31 mouse cellular contexts compared by ENCODE assay signal in genomic region chr7:24931651-24932050, GRCm38 (mm10). TPM values are rescaled to one million over a fixed set of nuclear protein-coding genes. Genes with fewer than 3 reads are reported as not detected.
A peak's percentile ranks its signal among the peaks of the same experiment; 100 is the strongest.
DNase-seq lines count a peak whose midpoint lies in the region; ATAC-seq and TF ChIP-seq lines count a peak whose summit lies in the region.
"Had no signal": no experiment of that assay in that cellular context is flagged by ENCODE, and none has a peak within 500 bp of the region (broad histone marks: within the 10 kb centered on the region; RNA-seq: fewer than 3 reads in every experiment).

No protein-coding gene starts in this region.

- DNase-seq in hindbrain, embryonic 11.5 days (ENCODE audit: low spot score): peak; percentile 31
- no peak for DNase-seq in hindbrain, embryonic 14.5 days (ENCODE audit: low spot score)
- DNase-seq in midbrain, embryonic 11.5 days (ENCODE audit: low spot score, missing footprints): peak; percentile 91
- no peak for DNase-seq in cerebellum, postnatal 10 days
- DNase-seq in spleen, adult 12 weeks (ENCODE audit: low spot score): no peak
- DNase-seq: adrenal gland, postnatal 14 days; B cell, adult 2 months; cerebellum, adult 11-12 months; cerebellum, adult 9-11 months; gastrocnemius, postnatal 25 days; heart, adult 18-20 months; kidney, adult 2 months; kidney, postnatal 4 days; left cerebral cortex, postnatal 4 days; liver; lung, embryonic 14.5 days; thymus, postnatal 4 days had no signal

- no peak for ATAC-seq in hindbrain, embryonic 11.5 days (ENCODE audit: low FRiP score)
- ATAC-seq in hindbrain, embryonic 14.5 days (ENCODE audit: low FRiP score): no peak
- ATAC-seq in hindbrain, embryonic 12.5 days (ENCODE audit: low FRiP score): no peak
- ATAC-seq in midbrain, embryonic 11.5 days (ENCODE audit: low FRiP score): no peak
- ATAC-seq in midbrain, embryonic 16.5 days: no peak
- no peak for ATAC-seq in intestine, postnatal 0 days
- ATAC-seq: forebrain, embryonic 13.5 days had no signal

- H3K4me3 ChIP-seq in hindbrain, embryonic 11.5 days (ENCODE audit: low read depth, low read length): no peak overlapping the region
- H3K4me3 ChIP-seq in hindbrain, embryonic 14.5 days (replicated peaks; ENCODE audit: low read length): no peak overlapping the region
- peak overlapping the region; percentile 13; the same call in 1 of the 2 replicates for H3K4me3 ChIP-seq in hindbrain, embryonic 12.5 days
- no peak overlapping the region for H3K4me3 ChIP-seq in midbrain, embryonic 11.5 days (ENCODE audit: low read depth, low read length)
- H3K4me3 ChIP-seq in midbrain, embryonic 16.5 days (ENCODE audit: low read depth, low read length): peak overlapping the region; percentile 17; the same call in 1 of the 2 replicates
- no peak overlapping the region for H3K4me3 ChIP-seq in intestine, postnatal 0 days (ENCODE audit: low read depth, low read length)
- H3K4me3 ChIP-seq: erythroblast, embryonic 14.5 days; forebrain, embryonic 13.5 days; heart, embryonic 12.5 days had no signal

- H3K4me1 ChIP-seq in hindbrain, embryonic 11.5 days (replicated peaks; ENCODE audit: control insufficient read depth, insufficient read depth, low read length): peaks cover 5% of the 10 kb centered on the region; the same call in 1 of the 2 replicates
- peaks cover 17% of the 10 kb centered on the region for H3K4me1 ChIP-seq in hindbrain, embryonic 14.5 days (replicated peaks; ENCODE audit: control insufficient read depth, insufficient read depth, low read length)
- peaks cover 44% of the 10 kb centered on the region for H3K4me1 ChIP-seq in hindbrain, embryonic 12.5 days
- H3K4me1 ChIP-seq in midbrain, embryonic 11.5 days (ENCODE audit: control insufficient read depth, insufficient read depth, low read length): peaks cover 16% of the 10 kb centered on the region
- peaks cover 23% of the 10 kb centered on the region for H3K4me1 ChIP-seq in midbrain, embryonic 16.5 days (ENCODE audit: control insufficient read depth, insufficient read depth, low read length)
- no peaks in the 10 kb centered on the region for H3K4me1 ChIP-seq in intestine, postnatal 0 days (replicated peaks; ENCODE audit: control insufficient read depth, insufficient read depth, low read length)
- H3K4me1 ChIP-seq: heart, embryonic 12.5 days had no signal

- no peak overlapping the region for H3K4me2 ChIP-seq in hindbrain, embryonic 11.5 days (replicated peaks; ENCODE audit: low read depth, low read length)
- no peak overlapping the region; the same call in 1 of the 2 replicates for H3K4me2 ChIP-seq in hindbrain, embryonic 14.5 days (replicated peaks)
- peak overlapping the region; percentile 8; the same call in 1 of the 2 replicates for H3K4me2 ChIP-seq in hindbrain, embryonic 12.5 days (replicated peaks)
- H3K4me2 ChIP-seq in midbrain, embryonic 11.5 days: peak overlapping the region; percentile 3; the same call in 1 of the 2 replicates
- H3K4me2 ChIP-seq in midbrain, embryonic 16.5 days (ENCODE audit: low read length): no peak overlapping the region
- H3K4me2 ChIP-seq in intestine, postnatal 0 days (replicated peaks; ENCODE audit: low read depth): no peak overlapping the region
- H3K4me2 ChIP-seq: forebrain, embryonic 13.5 days; heart, embryonic 12.5 days; lung, embryonic 14.5 days had no signal

- H3K27me3 ChIP-seq in hindbrain, embryonic 11.5 days (ENCODE audit: control insufficient read depth, insufficient read depth, low read length): peaks cover 59% of the 10 kb centered on the region
- peaks cover 65% of the 10 kb centered on the region for H3K27me3 ChIP-seq in hindbrain, embryonic 14.5 days (ENCODE audit: control insufficient read depth, insufficient read depth, low read length)
- H3K27me3 ChIP-seq in hindbrain, embryonic 12.5 days: peaks cover 90% of the 10 kb centered on the region
- H3K27me3 ChIP-seq in midbrain, embryonic 11.5 days (ENCODE audit: control insufficient read depth, insufficient read depth, low read length): peaks cover 53% of the 10 kb centered on the region
- H3K27me3 ChIP-seq in midbrain, embryonic 16.5 days (ENCODE audit: control insufficient read depth, insufficient read depth, low read depth, low read length): peaks cover 35% of the 10 kb centered on the region
- peaks cover 50% of the 10 kb centered on the region for H3K27me3 ChIP-seq in intestine, postnatal 0 days (replicated peaks; ENCODE audit: control insufficient read depth, insufficient read depth, low read length)

- TF ChIP-seq CTCF in intestine, postnatal 0 days (IDR thresholded peaks at IDR 0.05; ENCODE audit: low read depth): no peak

- 2% methylated on average over 15 of the region's 15 CpGs for WGBS in hindbrain, embryonic 11.5 days
- WGBS in hindbrain, embryonic 14.5 days: 1% methylated on average over 15 of the region's 15 CpGs
- WGBS in hindbrain, embryonic 12.5 days: 2% methylated on average over 15 of the region's 15 CpGs
- under 1% methylated on average over 15 of the region's 15 CpGs for WGBS in midbrain, embryonic 11.5 days
- 2% methylated on average over 14 of the region's 15 CpGs for WGBS in midbrain, embryonic 16.5 days
- WGBS in intestine, postnatal 0 days: under 1% methylated on average over 13 of the region's 15 CpGs

- no peak overlapping the region for H3K27ac ChIP-seq in hindbrain, embryonic 11.5 days (ENCODE audit: low read depth, low read length)
- H3K27ac ChIP-seq in hindbrain, embryonic 14.5 days: no peak overlapping the region
- no peak overlapping the region for H3K27ac ChIP-seq in hindbrain, embryonic 12.5 days
- H3K27ac ChIP-seq in midbrain, embryonic 11.5 days (ENCODE audit: low read depth, low read length): no peak overlapping the region
- H3K27ac ChIP-seq in midbrain, embryonic 16.5 days (ENCODE audit: low read length): no peak overlapping the region
- no peak overlapping the region for H3K27ac ChIP-seq in intestine, postnatal 0 days (ENCODE audit: low read depth, low read length)
- H3K27ac ChIP-seq: forebrain, embryonic 13.5 days; liver, embryonic 14.5 days had no signal

- no peaks in the 10 kb centered on the region for H3K9me3 ChIP-seq in hindbrain, embryonic 11.5 days (ENCODE audit: control insufficient read depth, low read length)
- H3K9me3 ChIP-seq in hindbrain, embryonic 14.5 days (ENCODE audit: control insufficient read depth, low read length): no peaks in the 10 kb centered on the region
- no peaks in the 10 kb centered on the region for H3K9me3 ChIP-seq in hindbrain, embryonic 12.5 days (replicated peaks)
- no peaks in the 10 kb centered on the region for H3K9me3 ChIP-seq in midbrain, embryonic 11.5 days (ENCODE audit: control insufficient read depth, low read length)
- no peaks in the 10 kb centered on the region for H3K9me3 ChIP-seq in midbrain, embryonic 16.5 days (replicated peaks; ENCODE audit: control insufficient read depth, low read length, poor library complexity, severe bottlenecking)
- no peaks in the 10 kb centered on the region for H3K9me3 ChIP-seq in intestine, postnatal 0 days (ENCODE audit: control insufficient read depth)
- H3K9me3 ChIP-seq: forebrain, embryonic 13.5 days; heart, embryonic 12.5 days had no signal

- no peak overlapping the region for H3K9ac ChIP-seq in hindbrain, embryonic 11.5 days (ENCODE audit: low read depth, low read length)
- H3K9ac ChIP-seq in hindbrain, embryonic 14.5 days: no peak overlapping the region
- peak overlapping the region; percentile 3; the same call in 1 of the 2 replicates for H3K9ac ChIP-seq in hindbrain, embryonic 12.5 days
- H3K9ac ChIP-seq in midbrain, embryonic 11.5 days (ENCODE audit: low read length): no peak overlapping the region
- 0 out of 2 replicates have a peak overlapping the region, but pooled peaks have one; percentile 2 for H3K9ac ChIP-seq in midbrain, embryonic 16.5 days (ENCODE audit: low read depth, low read length)
- H3K9ac ChIP-seq in intestine, postnatal 0 days (ENCODE audit: low read depth, low read length): no peak overlapping the region
- H3K9ac ChIP-seq: forebrain, embryonic 13.5 days; heart, embryonic 12.5 days; liver, embryonic 14.5 days; lung, embryonic 14.5 days had no signal

- no peaks in the 10 kb centered on the region for H3K36me3 ChIP-seq in hindbrain, embryonic 11.5 days (ENCODE audit: control insufficient read depth, insufficient read depth, low read length)
- H3K36me3 ChIP-seq in hindbrain, embryonic 14.5 days (replicated peaks; ENCODE audit: control insufficient read depth, insufficient read depth): peaks cover 6% of the 10 kb centered on the region; the same call in 1 of the 2 replicates
- peaks cover 10% of the 10 kb centered on the region for H3K36me3 ChIP-seq in hindbrain, embryonic 12.5 days
- no peaks in the 10 kb centered on the region for H3K36me3 ChIP-seq in midbrain, embryonic 11.5 days (ENCODE audit: control insufficient read depth, insufficient read depth, low read length)
- H3K36me3 ChIP-seq in midbrain, embryonic 16.5 days (ENCODE audit: control insufficient read depth, insufficient read depth, low read length): peaks cover 3% of the 10 kb centered on the region
- peaks cover 9% of the 10 kb centered on the region; the same call in 1 of the 2 replicates for H3K36me3 ChIP-seq in intestine, postnatal 0 days (ENCODE audit: control insufficient read depth, insufficient read depth)

RNA-seq across cellular contexts. Expression of gene Gm4881, which starts 12.6 kb away (rescaled TPM):
- 4.7 and 6.1 TPM in 2 replicates for polyA plus RNA-seq in hindbrain, embryonic 11.5 days (2014; fragmentation: Nextera tagmentation; extraction: Ambion mirVana)
- 5.9 and 6.6 TPM in 2 replicates for polyA plus RNA-seq in hindbrain, embryonic 14.5 days (2014; fragmentation: Nextera tagmentation; extraction: Ambion mirVana)
- polyA plus RNA-seq in hindbrain, embryonic 12.5 days (2016; fragmentation: Nextera tagmentation; extraction: Ambion mirVana): 9.4 and 13.8 TPM in 2 replicates
- polyA plus RNA-seq in midbrain, embryonic 11.5 days (2014; fragmentation: Nextera tagmentation; extraction: Ambion mirVana): 2.0 and 2.2 TPM in 2 replicates
- 3.8 and 4.5 TPM in 2 replicates for polyA plus RNA-seq in midbrain, embryonic 16.5 days (2015; fragmentation: Nextera tagmentation; extraction: Ambion mirVana)
- not detected in 2 replicates for polyA plus RNA-seq in intestine, postnatal 0 days (2015; fragmentation: Nextera tagmentation; extraction: Ambion mirVana)
- polyA plus RNA-seq: embryonic facial prominence, embryonic 14.5 days; erythroblast, embryonic 14.5 days; frontal cortex, adult 2 months; heart, embryonic 12.5 days; heart, postnatal 0 days; intestine, embryonic 14.5 days; kidney, adult 2 months; kidney, embryonic 16.5 days; liver, embryonic 14.5 days; lung, embryonic 14.5 days; stomach, embryonic 14.5 days; thymus, postnatal 0 days had no signal

RNA-seq across cellular contexts. Expression of gene Arhgef1, which starts 28.9 kb away (rescaled TPM):
- polyA plus RNA-seq in hindbrain, embryonic 11.5 days (2014; fragmentation: Nextera tagmentation; extraction: Ambion mirVana): 43.0 and 46.4 TPM in 2 replicates
- polyA plus RNA-seq in hindbrain, embryonic 14.5 days (2014; fragmentation: Nextera tagmentation; extraction: Ambion mirVana): 58.4 and 58.6 TPM in 2 replicates
- polyA plus RNA-seq in hindbrain, embryonic 12.5 days (2016; fragmentation: Nextera tagmentation; extraction: Ambion mirVana): 91.2 and 91.8 TPM in 2 replicates
- polyA plus RNA-seq in midbrain, embryonic 11.5 days (2014; fragmentation: Nextera tagmentation; extraction: Ambion mirVana): 37.7 and 38.1 TPM in 2 replicates
- 52.2 and 53.0 TPM in 2 replicates for polyA plus RNA-seq in midbrain, embryonic 16.5 days (2015; fragmentation: Nextera tagmentation; extraction: Ambion mirVana)
- 32.6 and 35.9 TPM in 2 replicates for polyA plus RNA-seq in intestine, postnatal 0 days (2015; fragmentation: Nextera tagmentation; extraction: Ambion mirVana)

RNA-seq across cellular contexts. Expression of gene Cd79a, which starts 34.5 kb away (rescaled TPM):
- polyA plus RNA-seq in hindbrain, embryonic 11.5 days (2014; fragmentation: Nextera tagmentation; extraction: Ambion mirVana): 0.39 TPM in 1 of 2 replicates, not detected in the other
- polyA plus RNA-seq in hindbrain, embryonic 14.5 days (2014; fragmentation: Nextera tagmentation; extraction: Ambion mirVana): 0.13 and 0.33 TPM in 2 replicates
- polyA plus RNA-seq in hindbrain, embryonic 12.5 days (2016; fragmentation: Nextera tagmentation; extraction: Ambion mirVana): 0.23 and 0.36 TPM in 2 replicates
- polyA plus RNA-seq in midbrain, embryonic 11.5 days (2014; fragmentation: Nextera tagmentation; extraction: Ambion mirVana): 0.12 and 0.14 TPM in 2 replicates
- 0.29 and 0.47 TPM in 2 replicates for polyA plus RNA-seq in midbrain, embryonic 16.5 days (2015; fragmentation: Nextera tagmentation; extraction: Ambion mirVana)
- 0.23 and 0.26 TPM in 2 replicates for polyA plus RNA-seq in intestine, postnatal 0 days (2015; fragmentation: Nextera tagmentation; extraction: Ambion mirVana)

RNA-seq across cellular contexts. Expression of gene Rabac1, which starts 40.9 kb away (rescaled TPM):
- polyA plus RNA-seq in hindbrain, embryonic 11.5 days (2014; fragmentation: Nextera tagmentation; extraction: Ambion mirVana): 122 and 129 TPM in 2 replicates
- 331 and 332 TPM in 2 replicates for polyA plus RNA-seq in hindbrain, embryonic 14.5 days (2014; fragmentation: Nextera tagmentation; extraction: Ambion mirVana)
- 122 and 138 TPM in 2 replicates for polyA plus RNA-seq in hindbrain, embryonic 12.5 days (2016; fragmentation: Nextera tagmentation; extraction: Ambion mirVana)
- 108 and 110 TPM in 2 replicates for polyA plus RNA-seq in midbrain, embryonic 11.5 days (2014; fragmentation: Nextera tagmentation; extraction: Ambion mirVana)
- 288 and 310 TPM in 2 replicates for polyA plus RNA-seq in midbrain, embryonic 16.5 days (2015; fragmentation: Nextera tagmentation; extraction: Ambion mirVana)
- 127 and 129 TPM in 2 replicates for polyA plus RNA-seq in intestine, postnatal 0 days (2015; fragmentation: Nextera tagmentation; extraction: Ambion mirVana)

RNA-seq across cellular contexts. Expression of gene Rps19, which starts 47.5 kb away (rescaled TPM):
- polyA plus RNA-seq in hindbrain, embryonic 11.5 days (2014; fragmentation: Nextera tagmentation; extraction: Ambion mirVana): 1,792 and 1,821 TPM in 2 replicates
- 1,197 and 1,586 TPM in 2 replicates for polyA plus RNA-seq in hindbrain, embryonic 14.5 days (2014; fragmentation: Nextera tagmentation; extraction: Ambion mirVana)
- polyA plus RNA-seq in hindbrain, embryonic 12.5 days (2016; fragmentation: Nextera tagmentation; extraction: Ambion mirVana): 1,212 and 1,459 TPM in 2 replicates
- polyA plus RNA-seq in midbrain, embryonic 11.5 days (2014; fragmentation: Nextera tagmentation; extraction: Ambion mirVana): 1,753 and 1,929 TPM in 2 replicates
- 968 and 1,058 TPM in 2 replicates for polyA plus RNA-seq in midbrain, embryonic 16.5 days (2015; fragmentation: Nextera tagmentation; extraction: Ambion mirVana)
- 1,134 and 1,200 TPM in 2 replicates for polyA plus RNA-seq in intestine, postnatal 0 days (2015; fragmentation: Nextera tagmentation; extraction: Ambion mirVana)

Comparison
In these comparisons a context has a peak if more than half of its experiments do, and no peak if none do; other contexts are left out.
1. DNase-seq: peak in hindbrain, embryonic 11.5 days (single experiment) and midbrain, embryonic 11.5 days (single experiment); none in hindbrain, embryonic 14.5 days (single experiment), cerebellum, postnatal 10 days (0 of 2) and spleen, adult 12 weeks (single experiment).
2. H3K4me2 ChIP-seq: peak in hindbrain, embryonic 12.5 days (single experiment) and midbrain, embryonic 11.5 days (single experiment); none in hindbrain, embryonic 11.5 days (single experiment), hindbrain, embryonic 14.5 days (single experiment), midbrain, embryonic 16.5 days (single experiment) and intestine, postnatal 0 days (single experiment).
3. H3K4me3 ChIP-seq: peak in hindbrain, embryonic 12.5 days (single experiment) and midbrain, embryonic 16.5 days (single experiment); none in hindbrain, embryonic 11.5 days (single experiment), hindbrain, embryonic 14.5 days (single experiment), midbrain, embryonic 11.5 days (single experiment) and intestine, postnatal 0 days (single experiment).
4. H3K9ac ChIP-seq: peak in hindbrain, embryonic 12.5 days (single experiment) and midbrain, embryonic 16.5 days (single experiment); none in hindbrain, embryonic 11.5 days (single experiment), hindbrain, embryonic 14.5 days (single experiment), midbrain, embryonic 11.5 days (single experiment) and intestine, postnatal 0 days (single experiment).